Mouse (Mus musculus): ENCODE results near the gene Dnajb12.

DNA sequence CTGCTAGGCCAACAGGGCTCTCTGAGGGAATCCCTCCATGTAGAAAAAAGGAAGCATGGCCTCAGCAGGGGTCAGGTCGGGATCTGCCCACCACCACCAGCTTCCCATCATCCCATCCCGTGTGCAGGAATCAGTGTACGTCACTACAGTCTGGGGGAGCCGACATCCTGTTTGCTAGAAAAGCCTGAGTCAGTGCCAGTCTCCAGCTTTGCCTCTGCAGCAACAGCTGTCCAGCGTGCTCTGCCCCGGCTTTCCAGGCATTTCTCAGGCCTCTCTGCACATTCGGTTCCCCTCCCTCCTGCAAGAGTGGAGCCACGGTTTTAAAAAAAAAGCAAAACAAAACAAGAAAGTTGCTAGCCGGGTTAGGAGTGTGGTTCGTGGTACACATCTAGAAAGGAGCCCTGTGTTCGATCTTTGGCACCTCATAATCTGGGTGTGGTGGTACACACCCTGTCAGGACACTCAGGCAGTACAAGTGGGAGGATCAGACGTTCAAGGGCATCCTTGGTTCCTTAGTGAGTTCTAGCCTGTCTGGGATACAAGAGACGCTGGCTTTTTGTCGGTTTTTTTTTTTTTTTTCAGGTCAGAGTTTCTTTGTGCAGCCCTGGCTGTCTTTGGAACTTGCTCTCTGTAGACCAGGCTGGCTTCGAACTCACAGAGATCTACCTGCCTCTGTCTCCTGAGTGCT lies 40.3 kb downstream of the Dnajb12 start:
- no peak for TF ChIP-seq POLR2A (IDR thresholded peaks at IDR 0.05; ENCODE audit: insufficient read depth, low read depth, low read length)
- TF ChIP-seq CTCF (IDR thresholded peaks at IDR 0.05; ENCODE audit: insufficient read depth, low read depth, low read length) = no peak

Measured in olfactory bulb, adult 2 months (tissue).